Comparison of ENCODE assay signal across 8 mouse cellular contexts in the genomic region with DNA sequence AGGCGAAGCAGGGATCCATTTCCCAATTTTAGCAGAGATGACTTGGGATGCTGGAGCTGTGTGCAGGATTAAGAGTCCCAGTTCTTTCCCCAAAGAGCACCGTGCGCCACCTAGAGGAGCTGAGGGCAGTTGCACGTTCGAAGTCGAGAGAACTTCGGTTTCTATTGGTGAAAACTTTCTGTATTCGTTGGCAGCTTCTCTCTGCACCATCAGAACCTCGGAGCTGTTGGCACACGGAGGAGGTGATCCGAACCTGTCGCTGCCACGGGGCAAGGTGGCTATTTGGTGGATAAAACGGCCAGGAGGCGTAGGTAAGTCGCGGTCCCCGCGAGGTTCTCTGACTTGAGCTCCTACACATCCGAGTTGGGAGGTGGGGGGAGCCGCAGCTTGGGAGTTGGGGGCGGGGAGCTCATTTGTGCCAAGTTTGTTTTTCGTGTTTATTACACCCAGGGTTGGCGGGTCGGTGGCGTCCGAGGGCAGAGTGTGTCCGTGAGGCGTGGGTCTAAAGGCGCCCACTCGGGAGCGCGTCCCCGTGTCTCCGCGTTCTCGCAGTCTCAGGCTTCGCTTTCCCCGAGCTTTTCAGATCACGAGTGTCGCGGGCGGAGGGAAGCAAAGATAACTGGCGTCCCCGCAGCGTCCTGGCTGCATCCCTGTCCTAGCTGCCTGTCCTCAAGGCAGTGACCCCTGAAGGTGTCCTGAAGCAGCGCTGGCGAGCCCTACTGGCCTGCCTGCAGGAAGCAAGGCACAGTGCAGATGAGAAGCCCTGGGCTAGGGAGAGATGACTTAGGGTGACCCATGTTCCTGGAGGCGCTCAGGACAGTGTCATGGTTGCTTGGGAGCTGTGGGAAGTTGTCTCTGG. TPM values are rescaled to one million over a fixed set of nuclear protein-coding genes. Genes with fewer than 3 reads are reported as not detected.
DNase-seq lines count a peak whose midpoint lies in the region; ATAC-seq and TF ChIP-seq lines count a peak whose summit lies in the region.

A gene (plus strand): TSS at position 172 of the 859 bp plus-strand sequence.

- ATAC-seq in forebrain, postnatal 0 days: peak; percentile 73
- peak; percentile 69 to 71 for ATAC-seq in hematopoietic stem cell, adult 5-6 weeks (replicated peaks in 1 of 2; ENCODE audit: insufficient read depth in 1 of 2, low FRiP score in 2 of 2, low TSS enrichment in 1 of 2, low read depth in 1 of 2, poor library complexity in 2 of 2, severe bottlenecking in 2 of 2)
- ATAC-seq in lung, postnatal 0 days: peak; percentile 53

- 0 out of 2 replicates have a peak within 1 kb of the TSS, but pooled peaks have one; percentile 40 for H3K9ac ChIP-seq in forebrain, postnatal 0 days
- H3K9ac ChIP-seq in lung, postnatal 0 days (replicated peaks; ENCODE audit: low read depth): peak within 1 kb of the TSS; percentile 38

- 1% methylated on average over 49 of the region's 49 CpGs for WGBS in cerebellum, adult 2 months
- under 1% methylated on average over 49 of the region's 49 CpGs for WGBS in forebrain, postnatal 0 days
- WGBS in lung, postnatal 0 days: 3% methylated on average over 49 of the region's 49 CpGs

- peak within 1 kb of the TSS; percentile 74 for H3K4me3 ChIP-seq in cerebellum, adult 2 months (replicated peaks; ENCODE audit: insufficient read depth, low read depth, low read length)
- H3K4me3 ChIP-seq in forebrain, postnatal 0 days (ENCODE audit: low read depth, low read length): peak within 1 kb of the TSS; percentile 43
- peak within 1 kb of the TSS; percentile 61 for H3K4me3 ChIP-seq in lung, postnatal 0 days (ENCODE audit: low read depth, low read length)

- peak within 1 kb of the TSS; percentile 91 for H3K4me2 ChIP-seq in forebrain, postnatal 0 days (ENCODE audit: low read depth)
- peak within 1 kb of the TSS; percentile 92 for H3K4me2 ChIP-seq in lung, postnatal 0 days (replicated peaks; ENCODE audit: low read depth, low read length)

- TF ChIP-seq CTCF in cerebellum, adult 2 months (IDR thresholded peaks at IDR 0.05; ENCODE audit: borderline replicate concordance, insufficient read depth, low read depth, low read length): peak; percentile 90
- peak; percentile 90 for TF ChIP-seq CTCF in forebrain, postnatal 0 days (IDR thresholded peaks at IDR 0.05; ENCODE audit: low read depth)
- peak; percentile 92 for TF ChIP-seq CTCF in lung, postnatal 0 days (IDR thresholded peaks at IDR 0.05)

- no peak for TF ChIP-seq POLR2A in cerebellum, adult 2 months (IDR thresholded peaks at IDR 0.05; ENCODE audit: borderline replicate concordance, insufficient read depth, low read length)

- H3K27ac ChIP-seq in cerebellum, adult 2 months (ENCODE audit: insufficient read depth, low read length): no peak within 1 kb of the TSS
- no peak within 1 kb of the TSS for H3K27ac ChIP-seq in forebrain, postnatal 0 days (ENCODE audit: low read depth, low read length)
- no peak within 1 kb of the TSS for H3K27ac ChIP-seq in lung, postnatal 0 days (ENCODE audit: low read length)

- H3K4me1 ChIP-seq in cerebellum, adult 2 months (ENCODE audit: control insufficient read depth, insufficient read depth, low read length): no peaks in the 10 kb centered on the region
- no peaks in the 10 kb centered on the region for H3K4me1 ChIP-seq in forebrain, postnatal 0 days (ENCODE audit: insufficient read depth)
- H3K4me1 ChIP-seq in lung, postnatal 0 days (ENCODE audit: insufficient read depth, low read depth, low read length): no peaks in the 10 kb centered on the region

- no peaks in the 10 kb centered on the region for H3K36me3 ChIP-seq in forebrain, postnatal 0 days (ENCODE audit: insufficient read depth)
- H3K36me3 ChIP-seq in lung, postnatal 0 days (ENCODE audit: insufficient read depth, low read length): no peaks in the 10 kb centered on the region

- peak; percentile 69 for DNase-seq in MEL-GATA-1-ER (ENCODE audit: extremely low read depth, low read depth)
- DNase-seq in cerebellum, adult 2 months: peak; percentile 50 to 63
- DNase-seq in forebrain, postnatal 0 days: peak; percentile 89
- peak; percentile 56 to 61 for DNase-seq in layer of hippocampus, adult 8-10 months (ENCODE audit: low spot score in 2 of 2)
- DNase-seq in lung, postnatal 0 days (ENCODE audit: low spot score): peak; percentile 91
- DNase-seq in ovary, postnatal 14 days (ENCODE audit: low spot score): peak; percentile 61
- DNase-seq in thymus, postnatal 10 days (ENCODE audit: low spot score in 2 of 2): peak; percentile 15 to 74

- no peak for TF ChIP-seq EP300 in lung, postnatal 0 days (IDR thresholded peaks at IDR 0.05)

- no peaks in the 10 kb centered on the region for H3K9me3 ChIP-seq in forebrain, postnatal 0 days (ENCODE audit: low read length)
- H3K9me3 ChIP-seq in lung, postnatal 0 days (ENCODE audit: low read length): no peaks in the 10 kb centered on the region

- H3K27me3 ChIP-seq in cerebellum, adult 2 months (ENCODE audit: control insufficient read depth, insufficient read depth, low read length): no peaks in the 10 kb centered on the region
- no peaks in the 10 kb centered on the region for H3K27me3 ChIP-seq in forebrain, postnatal 0 days (ENCODE audit: insufficient read depth, low read length)
- no peaks in the 10 kb centered on the region for H3K27me3 ChIP-seq in lung, postnatal 0 days (replicated peaks; ENCODE audit: insufficient read depth, low read length)

RNA-seq across cellular contexts. Expression of the gene that starts here (rescaled TPM):
- polyA plus RNA-seq in cerebellum, adult 2 months (2012; rRNA removed): 0.97 and 1.4 TPM in 2 replicates
- total RNA-seq in forebrain, postnatal 0 days (2014; rRNA removed): 0.05 and 0.54 TPM in 2 replicates
- 0.09 and 0.17 TPM in 2 replicates for polyA plus RNA-seq in forebrain, postnatal 0 days (2015; fragmentation: Nextera tagmentation; extraction: Ambion mirVana)
- total RNA-seq in hematopoietic stem cell, adult 5-6 weeks (2017): 5.2 and 7.2 TPM in 2 replicates
- total RNA-seq in layer of hippocampus, adult 8-10 months (2022): 1 to 10 TPM in 2 of 4 experiments, under 1 TPM in 2; 0.87 to 3.1 (median 1.8) TPM
- polyA plus RNA-seq in lung, postnatal 0 days (2015; fragmentation: Nextera tagmentation; extraction: Ambion mirVana): 0.27 TPM in 2 replicates

Comparison
In these comparisons a context has a peak if more than half of its experiments do, and no peak if none do; other contexts are left out.
1. Peak in DNase-seq, ATAC-seq, H3K4me3 ChIP-seq, H3K9ac ChIP-seq and H3K4me2 ChIP-seq in forebrain, postnatal 0 days; RNA of the gene not detected or under 1 TPM.
2. Peak in DNase-seq, ATAC-seq, H3K4me3 ChIP-seq, H3K9ac ChIP-seq and H3K4me2 ChIP-seq in lung, postnatal 0 days; RNA of the gene not detected or under 1 TPM.